Mouse (Mus musculus) forebrain, embryonic 16.5 days (tissue): Measurements from ENCODE around the gene Oxsm. TPM values are rescaled to one million over a fixed set of nuclear protein-coding genes. Genes with fewer than 3 reads are reported as not detected.
A peak's percentile ranks its signal among the peaks of the same experiment; 100 is the strongest.

ENCODE experiments used
- ATAC-seq: fragments of 200-750 bp; cut with Nextera tagmentation; 2 replicates; pipeline ENCODE4 v1.8.0; 2017; ENCODE audit warnings: mild to moderate bottlenecking, moderate library complexity
- H3K27ac ChIP-seq: fragments of 300-500 bp; sonication (generic); 2 replicates; pipeline ENCODE4 v1.5.1; 2014; ENCODE audit warnings: low read length, control low read depth
- H3K27me3 ChIP-seq: fragments of 300-500 bp; sonication (generic); replicated peaks from 2 replicates; pipeline ENCODE4 v1.6.1; 2014; ENCODE audit warnings: low read length; ENCODE audit not compliant: control insufficient read depth, insufficient read depth
- H3K36me3 ChIP-seq: fragments of 300-500 bp; sonication (generic); 2 replicates; pipeline ENCODE4 v1.6.1; 2014; ENCODE audit not compliant: control insufficient read depth, insufficient read depth
- H3K4me1 ChIP-seq: fragments of 300-500 bp; sonication (generic); replicated peaks from 2 replicates; pipeline ENCODE4 v1.6.1; 2014; ENCODE audit warnings: low read length; ENCODE audit not compliant: control insufficient read depth, insufficient read depth
- H3K4me2 ChIP-seq: fragments of 300-500 bp; sonication (generic); 2 replicates; pipeline ENCODE4 v1.6.1; 2014; ENCODE audit warnings: mild to moderate bottlenecking, low read length, control low read depth
- H3K4me3 ChIP-seq: fragments of 300-500 bp; sonication (generic); replicated peaks from 2 replicates; pipeline ENCODE4 v1.5.1; 2014; ENCODE audit warnings: mild to moderate bottlenecking, low read length, control low read depth
- H3K9ac ChIP-seq: fragments of 300-500 bp; sonication (generic); replicated peaks from 2 replicates; pipeline ENCODE4 v1.6.1; 2014; ENCODE audit warnings: low read depth, low read length, control low read depth
- H3K9me3 ChIP-seq: fragments of 300-500 bp; sonication (generic); 2 replicates; pipeline ENCODE4 v1.6.1; 2016; ENCODE audit warnings: low read length; ENCODE audit not compliant: control insufficient read depth
- WGBS: fragments of 180-500 bp; shearing (Covaris S2); extraction: QIAGEN DNeasy Blood & Tissue Kit; methylation state at CpG from one replicate; pipeline ENCODE4 v1.1.7; 2014; 5-methylcytosine and 5-hydroxymethylcytosine counted together
- polyA plus RNA-seq: library from polyadenylated mRNA; unstranded; fragments of >200 nt; fragmentation: Nextera tagmentation; extraction: Ambion mirVana; gene quantifications from 2 replicates; pipeline ENCODE4 v1.2.1, GENCODE M21; 2015

Gene Oxsm
- polyA plus RNA-seq, 1 experiment from 2014 or later = 2.7 TPM

DNA sequence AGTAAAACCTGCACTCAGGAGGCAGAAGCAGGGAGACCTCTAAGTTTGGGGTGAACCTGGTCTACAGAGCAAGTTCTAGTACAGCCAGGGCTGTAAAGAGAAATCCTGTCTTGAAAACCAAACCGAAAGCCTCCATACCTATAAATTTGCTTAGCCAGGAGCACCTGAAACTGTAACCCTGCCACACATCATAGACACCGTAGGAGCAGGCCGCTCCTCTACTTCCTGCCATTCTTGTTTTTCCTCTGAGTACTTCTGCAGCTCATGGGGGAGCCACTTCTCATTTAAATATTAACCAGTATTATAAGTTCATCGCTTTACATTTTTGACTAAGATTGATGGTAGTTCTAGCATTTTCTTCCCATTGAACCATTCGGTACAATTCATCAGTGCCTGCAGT is 17.4 kb upstream of the Oxsm start:
- Histone ChIP-seq H3K4me2 (no peak overlapping the region), H3K9ac (no peak overlapping the region), H3K36me3 (0 out of 2 replicates have a peak, but pooled peaks cover 2% of the 10 kb centered on the region), H3K4me3 (no peak overlapping the region), H3K27me3 (no peaks in the 10 kb centered on the region), H3K9me3 (no peaks in the 10 kb centered on the region), H3K4me1 (no peaks in the 10 kb centered on the region), H3K27ac (no peak overlapping the region)
- WGBS = 89% methylated on average over 5 of the region's 5 CpGs
- ATAC-seq = no peak

DNA sequence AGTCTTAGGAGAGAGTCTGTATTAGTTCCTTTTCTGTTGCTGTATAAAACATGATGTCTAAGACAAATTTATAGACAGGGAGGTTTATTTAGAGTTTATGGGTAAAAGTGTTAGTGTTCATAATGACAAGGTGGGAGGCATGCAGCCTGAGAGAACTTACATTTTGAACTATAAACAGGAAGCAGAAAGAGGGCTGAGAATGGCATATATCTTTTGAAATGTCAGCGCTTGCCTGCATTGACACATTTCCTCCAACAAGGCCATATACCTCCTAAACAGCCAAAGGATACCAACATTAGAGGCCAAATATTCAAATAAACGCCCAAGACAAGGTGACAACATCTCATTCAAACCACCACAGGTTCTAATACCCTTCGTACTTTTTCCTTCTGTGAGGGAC is 12.3 kb upstream of the Oxsm start:
- H3K4me1 ChIP-seq = peaks cover 4% of the 10 kb centered on the region; the same call in 1 of the 2 replicates
- no peak overlapping the region for H3K27ac ChIP-seq
- no peak overlapping the region for H3K9ac ChIP-seq
- no peaks in the 10 kb centered on the region for H3K27me3 ChIP-seq
- no peak overlapping the region for H3K4me2 ChIP-seq
- H3K36me3 ChIP-seq = no peaks in the 10 kb centered on the region
- H3K9me3 ChIP-seq = no peaks in the 10 kb centered on the region
- WGBS = 87% methylated on average over 3 of the region's 3 CpGs
- no peak for ATAC-seq
- no peak overlapping the region for H3K4me3 ChIP-seq

DNA sequence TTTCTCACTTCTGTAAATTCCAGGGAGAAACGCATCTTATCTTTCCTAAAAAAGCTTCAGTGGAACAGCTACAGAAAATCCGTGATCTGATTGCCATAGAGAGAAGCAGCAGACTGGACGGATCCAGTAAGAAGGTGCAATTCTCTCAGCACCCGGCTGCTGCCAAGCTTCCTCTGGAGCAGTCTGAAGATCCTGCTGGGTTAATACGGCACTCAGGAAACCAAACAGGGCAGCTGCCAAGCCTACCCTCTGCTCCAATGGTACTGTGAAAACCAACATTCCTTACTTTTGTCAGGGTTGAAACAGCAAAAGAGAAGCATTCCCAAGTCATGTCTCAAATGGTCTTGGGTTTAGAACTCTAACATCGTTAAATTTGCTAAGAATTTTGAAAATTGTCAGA is 10.9 kb upstream of the Oxsm start:
- Histone ChIP-seq H3K4me1 (peaks cover 4% of the 10 kb centered on the region; the same call in 1 of the 2 replicates), H3K27me3 (no peaks in the 10 kb centered on the region), H3K9ac (no peak overlapping the region), H3K9me3 (no peaks in the 10 kb centered on the region), H3K4me3 (no peak overlapping the region), H3K4me2 (no peak overlapping the region), H3K27ac (no peak overlapping the region), H3K36me3 (peaks cover 5% of the 10 kb centered on the region; the same call in 1 of the 2 replicates)
- WGBS = 60% methylated on average over 6 of the region's 6 CpGs
- ATAC-seq = peak; percentile 68; the same call in 1 of the 2 replicates

DNA sequence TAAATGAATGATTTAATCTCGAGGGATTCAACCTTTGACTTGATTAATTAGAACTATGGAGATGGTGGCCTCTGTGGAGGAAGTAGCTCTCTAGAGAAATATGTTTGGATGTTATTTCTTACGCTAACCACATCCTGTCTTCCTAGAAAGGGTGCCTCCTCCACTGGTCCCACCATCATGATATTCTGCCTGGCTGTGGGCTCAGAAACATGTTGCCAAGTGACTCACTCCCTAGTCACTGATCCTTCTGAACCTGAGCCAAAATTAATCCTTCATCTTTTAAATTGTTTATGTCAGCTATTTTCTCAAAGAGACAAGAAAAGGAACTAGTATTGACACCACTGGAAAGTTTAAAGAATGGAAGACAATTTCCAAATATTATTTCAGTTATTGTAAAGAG is 6.6 kb upstream of the Oxsm start:
- H3K36me3 ChIP-seq = peaks cover 5% of the 10 kb centered on the region; the same call in 1 of the 2 replicates
- no peak overlapping the region for H3K4me3 ChIP-seq
- no peak overlapping the region for H3K27ac ChIP-seq
- H3K9ac ChIP-seq = no peak overlapping the region
- peaks cover 4% of the 10 kb centered on the region; the same call in 1 of the 2 replicates for H3K4me1 ChIP-seq
- no peak for ATAC-seq
- no peaks in the 10 kb centered on the region for H3K9me3 ChIP-seq
- 85% methylated on average over 2 of the region's 2 CpGs for WGBS
- no peak overlapping the region for H3K4me2 ChIP-seq
- H3K27me3 ChIP-seq = no peaks in the 10 kb centered on the region

DNA sequence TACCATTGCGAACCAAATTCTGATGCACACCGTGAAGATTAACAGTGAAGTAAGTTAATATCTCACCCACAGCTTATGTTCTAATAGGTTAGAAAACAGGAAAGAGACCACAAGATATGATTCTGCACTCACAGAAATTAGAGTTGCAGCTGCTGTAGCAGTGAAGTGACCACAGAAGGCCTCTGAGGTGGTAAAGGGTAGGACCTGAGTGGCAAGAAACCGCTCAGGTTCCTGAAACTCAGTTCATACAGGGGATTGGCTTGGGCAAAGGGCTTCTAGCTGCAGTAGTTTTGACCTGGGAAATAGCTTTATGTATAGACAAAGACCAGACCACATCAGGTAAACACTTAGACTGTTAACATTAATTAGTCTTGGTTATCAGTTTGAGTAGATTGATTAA is 6.1 kb upstream of the Oxsm start:
- no peak overlapping the region for H3K4me2 ChIP-seq
- no peak overlapping the region for H3K4me3 ChIP-seq
- H3K9me3 ChIP-seq = no peaks in the 10 kb centered on the region
- WGBS = 97% methylated on average over 3 of the region's 3 CpGs
- H3K9ac ChIP-seq = no peak overlapping the region
- no peak overlapping the region for H3K27ac ChIP-seq
- no peaks in the 10 kb centered on the region for H3K27me3 ChIP-seq
- peaks cover 5% of the 10 kb centered on the region; the same call in 1 of the 2 replicates for H3K36me3 ChIP-seq
- peaks cover 3% of the 10 kb centered on the region; the same call in 1 of the 2 replicates for H3K4me1 ChIP-seq
- ATAC-seq = no peak

DNA sequence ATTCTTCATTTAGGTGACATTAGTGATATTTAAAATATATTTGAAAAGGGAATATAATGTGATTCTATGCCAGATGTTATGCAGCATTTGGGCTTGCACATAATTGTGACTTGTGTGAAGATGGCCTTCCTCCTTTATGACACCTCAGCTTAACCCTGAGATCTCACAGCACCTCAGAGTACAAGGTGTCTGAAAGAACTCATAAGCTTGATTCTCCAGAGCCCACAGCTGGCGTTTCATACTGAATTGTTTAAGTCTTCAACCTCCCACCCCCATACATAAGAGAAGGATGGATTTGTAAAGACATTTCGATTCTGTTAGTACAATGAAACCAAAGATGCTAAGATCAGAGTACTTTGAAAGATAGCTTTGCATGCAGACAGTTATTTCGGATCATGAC is 491 bp upstream of the Oxsm start:
- H3K4me1 ChIP-seq = peaks cover 9% of the 10 kb centered on the region
- peak overlapping the region; percentile 97 for H3K9ac ChIP-seq
- no peaks in the 10 kb centered on the region for H3K27me3 ChIP-seq
- ATAC-seq = no peak
- 69% methylated on average over 3 of the region's 3 CpGs for WGBS
- no peaks in the 10 kb centered on the region for H3K9me3 ChIP-seq
- peak overlapping the region; percentile 78 for H3K4me3 ChIP-seq
- H3K4me2 ChIP-seq = peak overlapping the region; percentile 90
- no peaks in the 10 kb centered on the region for H3K36me3 ChIP-seq
- no peak overlapping the region for H3K27ac ChIP-seq

DNA sequence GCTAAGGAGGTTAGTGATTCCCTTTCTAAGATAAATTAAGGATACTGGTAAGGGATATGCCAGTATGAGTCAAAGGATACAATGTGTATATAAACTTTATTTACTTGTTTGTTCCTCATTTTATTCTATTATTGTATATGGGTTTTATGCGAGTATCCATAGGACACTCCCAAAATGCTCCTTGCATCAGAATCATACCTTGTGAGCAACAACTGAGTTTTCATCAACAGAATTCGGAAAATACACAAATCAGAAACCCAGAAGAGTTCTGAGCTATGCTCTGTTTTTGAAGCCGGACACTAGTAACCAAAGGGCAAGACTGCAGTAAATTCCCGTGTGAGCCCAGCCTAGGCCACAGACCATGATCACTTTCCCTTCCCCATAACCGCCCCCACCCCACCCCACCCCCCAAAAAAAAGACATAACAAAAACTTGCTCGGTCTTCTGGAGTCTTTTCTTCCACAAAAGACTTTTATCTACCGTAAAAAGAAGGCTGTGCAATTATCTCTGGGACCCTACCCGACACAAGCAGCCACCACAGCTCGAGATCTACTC is 928 bp downstream of the Oxsm start:
- H3K4me3 ChIP-seq = peak overlapping the region; percentile 78
- H3K9ac ChIP-seq = peak overlapping the region; percentile 97
- H3K36me3 ChIP-seq = no peaks in the 10 kb centered on the region
- no peak overlapping the region for H3K27ac ChIP-seq
- 14% methylated on average over 9 of the region's 9 CpGs for WGBS
- H3K4me1 ChIP-seq = peaks cover 10% of the 10 kb centered on the region
- ATAC-seq = peak; percentile 31
- no peaks in the 10 kb centered on the region for H3K9me3 ChIP-seq
- H3K27me3 ChIP-seq = no peaks in the 10 kb centered on the region
- H3K4me2 ChIP-seq = peak overlapping the region; percentile 90

DNA sequence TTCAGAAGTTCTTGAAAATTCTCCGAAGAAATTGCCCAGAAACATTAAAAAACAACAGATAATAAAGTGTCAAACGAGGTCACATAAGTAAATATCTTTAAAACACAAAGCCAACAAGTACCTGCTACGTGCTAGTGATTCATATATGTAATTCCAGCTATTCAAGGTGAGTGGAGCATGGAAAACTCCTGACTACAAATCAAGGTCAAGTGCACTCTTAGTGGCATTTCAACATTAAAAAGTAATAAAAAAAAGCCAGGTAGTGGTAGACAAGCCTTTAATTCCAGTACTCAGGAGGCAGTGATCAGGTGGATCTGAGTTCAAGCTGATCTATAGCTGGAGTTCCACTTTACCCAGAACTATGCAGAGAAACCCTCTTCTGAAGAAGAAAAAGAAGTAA is 1.5 kb downstream of the Oxsm start:
- Histone ChIP-seq H3K27me3 (no peaks in the 10 kb centered on the region), H3K27ac (no peak overlapping the region), H3K9ac (no peak overlapping the region), H3K9me3 (no peaks in the 10 kb centered on the region), H3K4me2 (no peak overlapping the region), H3K4me3 (no peak overlapping the region), H3K4me1 (peaks cover 14% of the 10 kb centered on the region), H3K36me3 (no peaks in the 10 kb centered on the region)
- 79% methylated on average over 3 of the region's 3 CpGs for WGBS
- ATAC-seq = no peak

DNA sequence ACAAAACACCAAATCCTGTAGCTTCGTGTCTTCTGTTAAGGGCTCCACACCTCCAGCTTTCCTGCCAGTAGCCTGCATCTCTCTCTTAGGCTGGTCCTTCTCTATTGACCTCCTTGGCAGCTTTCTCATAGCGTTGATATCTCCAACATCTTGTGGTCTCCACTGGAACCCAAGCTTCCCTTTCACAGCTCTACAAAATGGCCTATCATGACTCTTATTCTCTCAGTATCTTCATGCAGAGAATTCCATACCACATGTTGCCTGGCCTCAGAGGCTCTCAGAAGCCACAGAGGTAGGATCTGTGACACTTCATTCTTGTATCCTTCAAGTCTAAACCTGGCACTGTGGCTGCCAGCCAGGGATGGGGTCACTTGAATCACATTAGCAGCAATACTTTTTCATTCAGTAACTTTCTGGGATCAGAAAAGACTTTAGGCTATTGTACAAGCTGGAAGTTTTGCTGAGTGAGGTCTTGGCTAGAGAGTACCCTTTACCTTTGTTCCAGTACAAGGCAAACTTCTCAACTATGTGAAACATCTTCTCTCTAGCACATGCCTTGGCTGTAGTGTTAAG is 3.2 kb downstream of the Oxsm start:
- ATAC-seq = no peak
- no peaks in the 10 kb centered on the region for H3K27me3 ChIP-seq
- WGBS = 84% methylated on average over 2 of the region's 2 CpGs
- no peak overlapping the region for H3K4me3 ChIP-seq
- H3K9ac ChIP-seq = no peak overlapping the region
- H3K4me2 ChIP-seq = no peak overlapping the region
- peaks cover 19% of the 10 kb centered on the region for H3K4me1 ChIP-seq
- H3K36me3 ChIP-seq = no peaks in the 10 kb centered on the region
- H3K27ac ChIP-seq = no peak overlapping the region
- H3K9me3 ChIP-seq = no peaks in the 10 kb centered on the region
